Mouse (Mus musculus): Measurements from ENCODE around the gene Syt11. TPM values are rescaled to one million over a fixed set of nuclear protein-coding genes. Genes with fewer than 3 reads are reported as not detected.

Gene Syt11
- polyA plus RNA-seq, 1 experiment from 2014 or later: 199 TPM

- ATAC-seq (ENCODE audit: low FRiP score, low TSS enrichment) (no peak), DNase-seq (no peak)
- H3K9ac ChIP-seq (replicated peaks; ENCODE audit: low read length): no peak overlapping the region
- H3K27ac ChIP-seq (replicated peaks; ENCODE audit: low read depth, low read length): no peak overlapping the region
- H3K36me3 ChIP-seq (ENCODE audit: control insufficient read depth, insufficient read depth, low read length): peaks cover 87% of the 10 kb centered on the region
- H3K27me3 ChIP-seq (ENCODE audit: control insufficient read depth, insufficient read depth, low read length): no peaks in the 10 kb centered on the region
- no peaks in the 10 kb centered on the region for H3K4me1 ChIP-seq (ENCODE audit: control insufficient read depth, insufficient read depth, low read length)
- no peak overlapping the region for H3K4me2 ChIP-seq (ENCODE audit: low read length)
- H3K4me3 ChIP-seq (replicated peaks; ENCODE audit: low read depth, low read length): no peak overlapping the region
- H3K9me3 ChIP-seq (ENCODE audit: control insufficient read depth, low read length): peaks cover 16% of the 10 kb centered on the region
- 90% methylated on average over 4 of the region's 4 CpGs for WGBS
These were observed 28.1 kb downstream of the Syt11 start for GRCm38 (mm10) chr3:88746871-88747231.

DNA sequence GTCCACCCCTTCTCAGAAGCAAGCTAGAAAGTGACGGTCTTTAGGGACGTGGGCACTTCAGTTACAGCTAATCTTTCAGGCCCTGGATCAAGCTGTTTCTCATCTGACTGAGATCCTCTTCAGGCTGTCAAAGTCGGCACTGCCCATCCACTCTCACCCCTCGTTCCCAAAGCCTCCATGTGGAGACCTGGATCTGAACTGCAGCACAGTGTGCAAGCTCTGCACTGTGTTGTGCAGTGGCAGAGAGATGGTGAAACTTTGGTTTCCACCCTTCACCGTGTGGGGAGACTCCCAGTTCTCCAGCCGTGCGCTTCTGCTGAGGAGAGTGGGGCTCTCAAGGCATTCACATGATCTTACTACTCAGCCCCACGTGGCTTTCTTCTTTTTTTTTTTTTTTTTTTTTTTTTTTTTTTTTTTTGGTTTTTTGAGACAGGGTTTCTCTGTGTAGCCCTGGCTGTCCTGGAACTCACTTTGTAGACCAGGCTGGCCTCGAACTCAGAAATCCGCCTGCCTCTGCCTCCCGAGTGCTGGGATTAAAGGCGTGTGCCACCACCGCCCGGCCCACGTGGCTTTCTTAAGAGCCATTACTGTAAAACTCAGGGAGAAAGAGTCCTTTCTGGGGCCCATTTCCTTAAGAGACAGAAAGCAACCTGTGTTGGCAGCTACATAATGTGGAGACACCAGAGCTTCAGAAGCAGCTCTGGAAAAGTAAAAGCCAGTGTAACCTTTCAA is 28.7 kb downstream of the Syt11 start:
- peaks cover 16% of the 10 kb centered on the region for H3K9me3 ChIP-seq (ENCODE audit: control insufficient read depth, low read length)
- no peak overlapping the region for H3K27ac ChIP-seq (replicated peaks; ENCODE audit: low read depth, low read length)
- no peaks in the 10 kb centered on the region for H3K4me1 ChIP-seq (ENCODE audit: control insufficient read depth, insufficient read depth, low read length)
- ATAC-seq (ENCODE audit: low FRiP score, low TSS enrichment): no peak
- H3K9ac ChIP-seq (replicated peaks; ENCODE audit: low read length): no peak overlapping the region
- H3K4me2 ChIP-seq (ENCODE audit: low read length): no peak overlapping the region
- no peaks in the 10 kb centered on the region for H3K27me3 ChIP-seq (ENCODE audit: control insufficient read depth, insufficient read depth, low read length)
- peaks cover 86% of the 10 kb centered on the region for H3K36me3 ChIP-seq (ENCODE audit: control insufficient read depth, insufficient read depth, low read length)
- WGBS: 96% methylated on average over 15 of the region's 15 CpGs
- no peak overlapping the region for H3K4me3 ChIP-seq (replicated peaks; ENCODE audit: low read depth, low read length)
- no peak for DNase-seq

DNA sequence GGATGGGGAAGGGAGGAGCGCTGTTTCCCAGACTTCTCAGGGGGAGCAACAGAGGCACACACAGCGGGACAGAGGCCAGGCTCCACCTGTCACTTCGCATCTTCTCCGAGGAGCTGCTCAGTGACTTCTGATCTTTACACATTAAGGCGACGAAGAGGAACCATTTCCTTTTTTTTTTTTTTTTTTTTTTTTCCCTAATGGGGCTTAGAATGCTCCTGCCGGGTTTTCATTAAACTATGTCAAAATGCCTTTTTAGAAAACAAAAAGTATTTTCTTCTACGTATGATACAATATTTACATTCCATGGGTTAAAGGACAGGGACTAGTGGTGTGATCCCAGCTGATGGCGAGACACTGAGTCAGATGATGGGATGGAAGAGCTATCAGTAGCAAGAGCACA is 29.4 kb downstream of the Syt11 start:
- H3K27ac ChIP-seq (replicated peaks; ENCODE audit: low read depth, low read length): no peak overlapping the region
- ATAC-seq (ENCODE audit: low FRiP score, low TSS enrichment): no peak
- no peak overlapping the region for H3K4me3 ChIP-seq (replicated peaks; ENCODE audit: low read depth, low read length)
- H3K27me3 ChIP-seq (ENCODE audit: control insufficient read depth, insufficient read depth, low read length): no peaks in the 10 kb centered on the region
- WGBS: 96% methylated on average over 9 of the region's 9 CpGs
- H3K4me2 ChIP-seq (ENCODE audit: low read length): no peak overlapping the region
- no peak overlapping the region for H3K9ac ChIP-seq (replicated peaks; ENCODE audit: low read length)
- H3K4me1 ChIP-seq (ENCODE audit: control insufficient read depth, insufficient read depth, low read length): no peaks in the 10 kb centered on the region
- H3K36me3 ChIP-seq (ENCODE audit: control insufficient read depth, insufficient read depth, low read length): peaks cover 80% of the 10 kb centered on the region
- no peak for DNase-seq
- peaks cover 16% of the 10 kb centered on the region for H3K9me3 ChIP-seq (ENCODE audit: control insufficient read depth, low read length)

- 98% methylated on average over 3 of the region's 3 CpGs for WGBS
These were observed 34.8 kb downstream of the Syt11 start for GRCm38 (mm10) chr3:88740147-88740546.

GRCm38 (mm10) chr3:88738641-88739040 is 36.3 kb downstream of the Syt11 start:
- peaks cover 33% of the 10 kb centered on the region for H3K36me3 ChIP-seq (ENCODE audit: control insufficient read depth, insufficient read depth, low read length)

More at GRCm38 (mm10) chr3:88740147-88740546, 34.8 kb downstream of the Syt11 start:
- Histone ChIP-seq H3K4me1 (ENCODE audit: control insufficient read depth, insufficient read depth, low read length) (no peaks in the 10 kb centered on the region), H3K27me3 (ENCODE audit: control insufficient read depth, insufficient read depth, low read length) (no peaks in the 10 kb centered on the region), H3K4me3 (replicated peaks; ENCODE audit: low read depth, low read length) (no peak overlapping the region), H3K36me3 (ENCODE audit: control insufficient read depth, insufficient read depth, low read length) (peaks cover 43% of the 10 kb centered on the region), H3K4me2 (ENCODE audit: low read length) (no peak overlapping the region), H3K27ac (replicated peaks; ENCODE audit: low read depth, low read length) (no peak overlapping the region), H3K9ac (replicated peaks; ENCODE audit: low read length) (no peak overlapping the region), H3K9me3 (ENCODE audit: control insufficient read depth, low read length) (no peaks in the 10 kb centered on the region)
- DNase-seq (no peak), ATAC-seq (ENCODE audit: low FRiP score, low TSS enrichment) (no peak)

GRCm38 (mm10) chr3:88736556-88736955 is 38.4 kb downstream of the Syt11 start:
- ATAC-seq (ENCODE audit: low FRiP score, low TSS enrichment) (no peak), DNase-seq (no peak)
- no peaks in the 10 kb centered on the region for H3K27me3 ChIP-seq (ENCODE audit: control insufficient read depth, insufficient read depth, low read length)
- no peaks in the 10 kb centered on the region for H3K4me1 ChIP-seq (ENCODE audit: control insufficient read depth, insufficient read depth, low read length)
- no peak overlapping the region for H3K27ac ChIP-seq (replicated peaks; ENCODE audit: low read depth, low read length)
- no peaks in the 10 kb centered on the region for H3K9me3 ChIP-seq (ENCODE audit: control insufficient read depth, low read length)
- no peak overlapping the region for H3K4me3 ChIP-seq (replicated peaks; ENCODE audit: low read depth, low read length)
- H3K9ac ChIP-seq (replicated peaks; ENCODE audit: low read length): no peak overlapping the region
- no peak overlapping the region for H3K4me2 ChIP-seq (ENCODE audit: low read length)
- WGBS: 94% methylated on average over 2 of the region's 2 CpGs
- H3K36me3 ChIP-seq (ENCODE audit: control insufficient read depth, insufficient read depth, low read length): peaks cover 16% of the 10 kb centered on the region

More at GRCm38 (mm10) chr3:88738641-88739040, 36.3 kb downstream of the Syt11 start:
- Histone ChIP-seq H3K4me1 (ENCODE audit: control insufficient read depth, insufficient read depth, low read length) (no peaks in the 10 kb centered on the region), H3K9ac (replicated peaks; ENCODE audit: low read length) (no peak overlapping the region), H3K27me3 (ENCODE audit: control insufficient read depth, insufficient read depth, low read length) (no peaks in the 10 kb centered on the region), H3K27ac (replicated peaks; ENCODE audit: low read depth, low read length) (no peak overlapping the region), H3K9me3 (ENCODE audit: control insufficient read depth, low read length) (no peaks in the 10 kb centered on the region), H3K4me3 (replicated peaks; ENCODE audit: low read depth, low read length) (no peak overlapping the region), H3K4me2 (ENCODE audit: low read length) (no peak overlapping the region)
- 56% methylated on average over 3 of the region's 3 CpGs for WGBS
- DNase-seq (peak; percentile 58), ATAC-seq (ENCODE audit: low FRiP score, low TSS enrichment) (no peak)

DNA sequence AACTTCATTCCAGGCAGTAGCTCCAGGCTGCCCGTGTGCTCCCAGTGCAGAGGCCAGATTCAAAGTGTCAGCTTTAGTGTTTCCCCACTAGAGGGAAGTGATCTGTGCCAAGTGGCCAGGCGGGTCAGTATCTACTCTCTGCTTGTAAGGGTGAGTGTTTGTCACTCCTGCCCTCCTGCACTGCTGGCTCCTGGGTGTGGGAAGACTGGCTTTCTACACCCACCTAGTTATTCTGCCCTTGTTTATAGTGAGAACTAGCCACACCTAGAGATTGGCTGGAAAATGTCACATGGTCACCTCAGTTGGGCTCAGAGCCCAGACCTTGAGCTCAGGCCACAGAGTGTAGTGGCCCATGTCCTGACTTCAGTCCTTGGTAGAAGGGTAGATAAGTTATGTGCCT is 55.9 kb downstream of the Syt11 start:
- peak overlapping the region; percentile 90 for H3K4me2 ChIP-seq (ENCODE audit: low read length)

GRCm38 (mm10) chr3:88717831-88718230 is 57.1 kb downstream of the Syt11 start:
- H3K27ac ChIP-seq (replicated peaks; ENCODE audit: low read depth, low read length): no peak overlapping the region
- H3K4me3 ChIP-seq (replicated peaks; ENCODE audit: low read depth, low read length): peak overlapping the region; percentile 24
- no peak for ATAC-seq (ENCODE audit: low FRiP score, low TSS enrichment)
- H3K9me3 ChIP-seq (ENCODE audit: control insufficient read depth, low read length): no peaks in the 10 kb centered on the region
- H3K4me2 ChIP-seq (ENCODE audit: low read length): peak overlapping the region; percentile 90
- no peak for DNase-seq
- H3K9ac ChIP-seq (replicated peaks; ENCODE audit: low read length): no peak overlapping the region
- peaks cover 29% of the 10 kb centered on the region for H3K36me3 ChIP-seq (ENCODE audit: control insufficient read depth, insufficient read depth, low read length)
- H3K4me1 ChIP-seq (ENCODE audit: control insufficient read depth, insufficient read depth, low read length): peaks cover 21% of the 10 kb centered on the region
- 80% methylated on average over 1 of the region's 1 CpGs for whole genome bisulfite sequencing
- H3K27me3 ChIP-seq (ENCODE audit: control insufficient read depth, insufficient read depth, low read length): no peaks in the 10 kb centered on the region

More for the DNA sequence above, 55.9 kb downstream of the Syt11 start:
- H3K27ac ChIP-seq (replicated peaks; ENCODE audit: low read depth, low read length): no peak overlapping the region
- H3K9ac ChIP-seq (replicated peaks; ENCODE audit: low read length): no peak overlapping the region
- H3K27me3 ChIP-seq (ENCODE audit: control insufficient read depth, insufficient read depth, low read length): no peaks in the 10 kb centered on the region
- no peak for ATAC-seq (ENCODE audit: low FRiP score, low TSS enrichment)
- no peak overlapping the region for H3K4me3 ChIP-seq (replicated peaks; ENCODE audit: low read depth, low read length)
- H3K9me3 ChIP-seq (ENCODE audit: control insufficient read depth, low read length): no peaks in the 10 kb centered on the region
- H3K4me1 ChIP-seq (ENCODE audit: control insufficient read depth, insufficient read depth, low read length): peaks cover 21% of the 10 kb centered on the region
- peaks cover 22% of the 10 kb centered on the region for H3K36me3 ChIP-seq (ENCODE audit: control insufficient read depth, insufficient read depth, low read length)
- no peak for DNase-seq
- 75% methylated on average over 2 of the region's 2 CpGs for WGBS

- ATAC-seq (ENCODE audit: low FRiP score, low TSS enrichment) (0 out of 2 replicates have a peak, but pooled peaks have one; percentile 8), DNase-seq (peak; percentile 56)
- peak overlapping the region; percentile 52; the same call in 1 of the 2 replicates for H3K27ac ChIP-seq (replicated peaks; ENCODE audit: low read depth, low read length)
- H3K9ac ChIP-seq (replicated peaks; ENCODE audit: low read length): peak overlapping the region; percentile 70
- H3K9me3 ChIP-seq (ENCODE audit: control insufficient read depth, low read length): no peaks in the 10 kb centered on the region
- no peaks in the 10 kb centered on the region for H3K27me3 ChIP-seq (ENCODE audit: control insufficient read depth, insufficient read depth, low read length)
- H3K36me3 ChIP-seq (ENCODE audit: control insufficient read depth, insufficient read depth, low read length): peaks cover 34% of the 10 kb centered on the region
- peak overlapping the region; percentile 90 for H3K4me2 ChIP-seq (ENCODE audit: low read length)
- WGBS: 8% methylated on average over 9 of the region's 9 CpGs
- H3K4me3 ChIP-seq (replicated peaks; ENCODE audit: low read depth, low read length): peak overlapping the region; percentile 66
- peaks cover 21% of the 10 kb centered on the region for H3K4me1 ChIP-seq (ENCODE audit: control insufficient read depth, insufficient read depth, low read length)
These were observed 57.7 kb downstream of the Syt11 start for GRCm38 (mm10) chr3:88717198-88717798.
